Mouse (Mus musculus): Measurements from ENCODE around the gene 4930524J08Rik.

Gene 4930524J08Rik

DNA sequence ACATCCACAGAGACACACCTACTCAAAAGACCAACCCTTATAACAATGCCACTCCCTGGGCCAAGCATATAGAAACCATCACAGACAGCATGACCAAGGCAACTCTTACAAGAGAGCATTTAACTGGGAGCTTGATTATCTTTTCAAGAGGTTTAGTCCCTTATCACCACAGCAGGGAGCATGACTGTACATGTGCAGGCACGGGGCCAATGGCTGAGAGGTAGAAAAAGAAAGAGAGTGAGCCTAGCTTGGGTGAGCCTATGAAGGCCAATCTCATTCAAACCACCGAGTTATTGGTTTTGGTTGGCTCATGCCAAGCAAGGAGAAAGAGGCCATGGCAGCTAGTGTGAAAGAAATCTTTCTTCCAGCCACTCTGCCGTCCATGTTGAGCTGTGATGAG, 26.6 kb downstream of the 4930524J08Rik start:
- no peak for DNase-seq (ENCODE audit: low spot score)

DNA sequence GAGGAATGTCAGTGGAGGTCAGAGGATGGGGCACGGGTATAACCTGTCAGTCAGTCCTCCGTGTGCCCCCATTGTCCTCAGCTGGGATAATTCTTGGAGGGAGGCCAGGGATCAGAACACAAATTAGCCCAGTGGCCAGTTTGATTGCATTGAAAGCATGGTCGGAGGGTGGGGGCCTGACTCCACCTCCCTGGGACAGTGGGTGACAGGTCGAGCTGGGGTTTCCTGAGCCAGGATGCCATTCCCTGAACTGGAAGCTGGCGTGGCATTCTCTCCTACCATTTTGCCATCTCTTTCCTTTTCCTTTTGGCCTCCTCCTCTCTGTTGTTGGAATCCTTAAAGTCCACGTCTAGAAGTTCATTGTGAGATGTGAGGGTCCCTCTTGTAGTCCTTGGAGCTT, 27.0 kb downstream of the 4930524J08Rik start:
- no peak for DNase-seq (ENCODE audit: low spot score)

DNA sequence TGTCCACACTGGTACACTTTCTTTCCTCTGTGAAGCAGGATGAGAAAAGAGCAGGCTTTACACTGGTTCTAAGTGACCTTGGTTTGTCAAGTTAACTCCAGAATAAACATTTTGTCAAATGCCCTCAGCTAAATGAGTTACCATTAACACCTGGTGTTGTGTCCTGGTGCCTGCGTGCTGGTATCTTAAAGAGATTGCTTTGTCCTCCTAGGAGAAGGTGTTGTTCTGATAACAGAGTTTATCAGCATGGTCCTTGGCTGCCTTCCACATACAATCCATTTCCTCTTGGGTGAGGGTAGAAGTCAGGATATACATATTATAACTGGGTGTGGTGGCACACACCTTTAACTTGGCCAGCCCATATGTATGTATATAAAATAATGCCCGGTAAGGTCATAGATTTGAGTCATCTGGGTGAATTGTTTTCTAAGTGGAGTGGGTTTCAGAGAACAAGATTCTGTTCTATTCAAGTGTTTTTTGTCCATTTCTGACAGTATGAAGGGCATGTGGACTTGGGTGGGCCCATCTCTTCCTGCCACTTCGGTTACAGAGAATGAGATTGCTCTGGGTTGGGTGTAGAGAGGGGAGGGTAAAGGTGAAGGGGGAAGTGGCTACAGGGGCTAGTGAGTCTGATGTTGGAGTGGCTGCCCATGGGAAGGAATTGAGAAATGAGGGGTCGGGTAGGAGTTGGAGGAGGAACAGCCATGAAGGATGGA, 27.6 kb downstream of the 4930524J08Rik start:
- no peak for DNase-seq (ENCODE audit: low spot score)

DNA sequence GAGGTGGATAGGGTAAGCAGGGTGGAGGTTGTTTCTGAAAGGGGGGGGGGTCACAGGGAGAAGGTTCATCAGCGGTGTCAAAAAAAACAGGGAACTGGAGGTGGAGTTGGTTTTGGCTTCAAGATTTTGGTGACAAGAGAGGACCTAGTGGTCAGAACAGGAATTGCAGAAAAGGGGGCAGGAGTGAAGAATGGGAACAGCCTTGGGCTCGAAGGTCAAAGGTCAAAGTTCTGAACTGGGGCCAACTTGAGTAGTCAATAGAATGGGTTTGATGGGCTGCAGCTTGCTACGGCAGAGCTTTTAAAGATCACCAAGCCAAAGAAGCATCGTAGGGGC, 28.1 kb downstream of the 4930524J08Rik start:
- peak; percentile 32 for DNase-seq (ENCODE audit: low spot score)

DNA sequence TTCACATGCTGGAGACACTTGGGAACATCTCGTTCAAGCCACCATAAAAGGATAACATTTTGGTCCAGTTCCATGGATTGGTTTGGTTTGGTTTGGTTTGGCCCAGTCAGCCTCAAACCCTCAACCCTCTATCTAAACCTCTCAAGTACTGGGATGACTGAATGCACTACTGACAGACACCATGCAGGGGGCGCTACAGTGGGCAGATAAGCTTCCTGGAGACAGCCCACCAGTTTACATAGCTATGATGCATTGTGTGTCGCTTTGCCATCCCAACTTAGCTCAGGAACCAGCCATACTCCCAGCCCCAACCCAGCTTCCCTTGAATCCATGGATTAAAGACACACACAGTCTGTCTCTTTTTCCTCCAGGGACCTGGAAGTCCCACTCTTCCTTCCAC, 29.6 kb downstream of the 4930524J08Rik start:
- no peak for DNase-seq (ENCODE audit: low spot score)

DNA sequence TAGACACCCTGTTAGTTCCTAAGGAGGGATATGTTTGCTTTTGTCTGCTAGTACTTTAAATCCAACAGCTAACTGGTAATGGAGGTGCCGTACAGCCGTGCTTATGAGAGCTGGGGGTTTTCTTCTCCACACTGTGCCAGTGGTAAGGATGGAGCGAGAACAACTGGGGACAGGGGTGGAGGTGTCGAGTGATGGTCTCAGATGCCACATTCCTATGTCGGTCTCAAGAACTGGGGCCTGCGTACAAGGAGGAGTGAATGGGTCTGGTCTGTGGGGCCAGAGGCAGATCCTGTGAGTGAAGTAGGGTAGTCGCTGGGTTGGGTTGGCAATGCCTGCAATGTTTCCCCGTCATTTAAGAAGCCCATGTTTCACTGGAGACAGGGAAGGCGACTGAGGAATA, 33.7 kb downstream of the 4930524J08Rik start:
- no peak for DNase-seq (ENCODE audit: low spot score)

DNA sequence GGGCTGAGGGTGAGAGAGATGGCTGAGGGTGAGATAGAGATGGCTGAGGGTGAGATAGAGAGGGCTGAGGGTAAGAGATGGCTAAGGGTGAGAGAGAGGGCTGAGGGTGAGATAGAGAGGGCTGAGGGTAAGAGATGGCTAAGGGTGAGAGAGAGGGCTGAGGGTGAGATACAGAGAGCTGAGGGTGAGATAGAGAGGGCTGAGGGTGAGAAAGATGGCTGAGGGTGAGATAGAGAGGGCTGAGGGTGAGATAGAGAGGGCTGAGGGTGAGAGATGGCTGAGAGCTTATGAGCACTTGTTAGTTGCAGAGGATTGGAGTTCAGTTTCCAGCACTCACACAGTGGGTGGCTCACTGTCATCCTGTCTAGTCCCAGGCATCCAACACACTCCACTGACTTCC, 41.2 kb downstream of the 4930524J08Rik start:
- DNase-seq (ENCODE audit: low spot score) = no peak

DNA sequence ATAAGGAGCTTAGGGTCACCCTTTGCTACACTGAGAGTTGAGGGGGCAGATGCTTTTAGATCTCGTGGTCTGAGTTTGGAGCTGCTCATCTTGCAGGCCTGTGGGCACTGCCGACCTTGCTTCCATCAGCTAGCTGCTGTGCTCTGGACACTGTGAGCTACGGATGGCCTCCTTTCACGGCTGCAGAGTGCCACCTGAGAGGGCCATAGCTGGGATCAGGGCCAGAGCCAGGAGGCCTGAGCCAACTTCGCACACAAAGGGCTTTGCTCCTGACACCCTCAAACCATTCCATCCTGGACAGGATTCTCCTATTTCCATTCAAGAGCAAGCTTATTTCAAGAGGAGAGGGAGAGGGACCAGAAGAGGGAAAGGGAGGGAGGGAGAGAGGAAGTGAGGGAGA, 45.5 kb downstream of the 4930524J08Rik start:
- DNase-seq (ENCODE audit: low spot score) = no peak

DNA sequence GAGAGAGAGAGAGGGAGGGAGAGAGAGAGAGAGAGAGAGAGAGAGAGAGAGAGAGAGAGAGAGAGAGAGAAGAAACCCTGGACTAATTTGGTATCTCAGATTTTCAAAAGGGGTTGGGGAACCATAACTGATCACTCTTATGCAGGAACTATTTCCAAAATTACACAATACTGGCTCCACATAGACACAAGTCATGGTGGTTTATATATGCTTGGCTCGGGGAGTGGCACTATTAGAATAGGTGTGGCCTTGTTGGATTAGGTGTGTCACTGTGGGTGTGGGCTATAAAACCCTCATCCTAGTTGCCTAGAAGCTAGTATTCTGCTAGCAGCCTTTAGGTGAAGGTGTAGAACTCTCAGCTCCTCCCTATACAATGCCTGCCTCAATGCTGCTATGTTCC, 46.0 kb downstream of the 4930524J08Rik start:
- no peak for DNase-seq (ENCODE audit: low spot score)
